Mouse (Mus musculus) layer of hippocampus, postnatal 14 days (tissue): ENCODE measurements around the gene Zfp358. TPM values are rescaled to one million over a fixed set of nuclear protein-coding genes. Genes with fewer than 3 reads are reported as not detected.
A peak's percentile ranks its signal among the peaks of the same experiment; 100 is the strongest.

ENCODE experiments used
- DNase-seq, 2 experiments: peaks; one replicate each; pipeline ENCODE4 v3.0.0; 2021 to 2022; ENCODE audit warnings: low spot score in 2 of 2, mixed read lengths in 1 of 2
- long read RNA-seq, 2 experiments: library from polyadenylated mRNA; stranded (forward); transcript quantifications; one replicate each; pipeline ENCODE4 v2.0.0; 2021
- total RNA-seq, 2 experiments: library from RNA; stranded (reverse); gene quantifications; 2 replicates each; pipeline ENCODE4 v1.2.3; 2021

The Zfp358 gene
- 10 to 100 TPM; 25.3 to 27.4 TPM for total RNA-seq
- long read RNA-seq, experiment 1, transcript Zfp358-201 (2 exons, 1,999 nt): major isoform, 12 of 18 reads
- long read RNA-seq, experiment 1, partial matches to known transcripts: 0 of 18 reads
- long read RNA-seq, experiment 1, other reads (novel, unspliced or antisense): 2 of 18 reads
- long read RNA-seq, experiment 2, transcript Zfp358-201 (2 exons, 1,999 nt): major isoform, 14 of 17 reads
- long read RNA-seq, experiment 2, partial matches to known transcripts: 0 of 17 reads
- long read RNA-seq, experiment 2, other reads (novel, unspliced or antisense): 0 of 17 reads

DNA sequence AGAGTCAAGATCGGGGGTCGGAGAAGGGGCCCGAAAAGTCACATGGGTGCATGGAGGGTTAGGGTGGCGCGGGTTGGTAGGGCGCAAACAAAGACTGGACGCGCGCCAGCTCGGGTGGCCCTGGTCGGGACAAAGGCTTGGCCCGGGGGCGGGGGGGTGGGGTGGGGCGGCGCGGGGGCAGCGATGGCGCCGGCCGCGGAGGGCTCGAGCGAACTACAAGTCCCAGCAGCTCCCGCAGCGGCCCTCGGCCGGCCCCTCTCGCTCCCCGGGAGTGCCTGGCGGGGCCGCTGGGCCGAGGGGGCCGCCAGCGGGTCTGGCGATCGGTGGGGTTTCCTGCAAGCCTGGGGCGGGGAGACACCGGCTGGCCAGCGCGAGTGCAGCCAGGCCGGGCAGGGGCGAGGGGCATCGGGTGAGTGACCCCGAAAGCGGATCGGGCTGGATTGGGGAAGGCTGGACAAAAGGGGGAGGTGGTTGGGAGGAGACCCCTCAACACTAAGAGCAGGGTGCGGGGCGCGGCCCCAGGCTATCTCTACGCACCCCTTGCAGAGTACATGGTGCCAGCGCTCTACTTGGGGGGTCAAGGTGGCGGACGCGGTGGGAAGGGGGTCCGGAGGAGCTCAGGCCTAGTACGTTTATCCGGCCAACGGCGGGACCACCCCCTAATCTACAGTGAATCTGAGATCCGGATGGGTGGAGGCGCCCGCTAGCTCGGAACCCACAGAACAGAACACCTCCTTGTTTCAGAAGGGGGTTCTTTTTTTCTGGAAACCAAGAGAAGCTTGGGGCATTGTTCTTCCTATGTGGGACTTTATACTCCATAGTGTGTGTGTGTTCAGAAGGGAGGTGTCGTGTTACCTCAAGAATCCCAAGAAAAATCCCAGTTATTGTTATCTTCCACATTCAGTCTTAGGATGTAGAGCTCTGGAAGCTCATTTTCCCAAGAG is at the start of gene Zfp358:
Zfp358 (plus strand) TSS at position 238 of the 944 bp plus-strand sequence.
- peak; percentile 65 to 70 for DNase-seq

DNA sequence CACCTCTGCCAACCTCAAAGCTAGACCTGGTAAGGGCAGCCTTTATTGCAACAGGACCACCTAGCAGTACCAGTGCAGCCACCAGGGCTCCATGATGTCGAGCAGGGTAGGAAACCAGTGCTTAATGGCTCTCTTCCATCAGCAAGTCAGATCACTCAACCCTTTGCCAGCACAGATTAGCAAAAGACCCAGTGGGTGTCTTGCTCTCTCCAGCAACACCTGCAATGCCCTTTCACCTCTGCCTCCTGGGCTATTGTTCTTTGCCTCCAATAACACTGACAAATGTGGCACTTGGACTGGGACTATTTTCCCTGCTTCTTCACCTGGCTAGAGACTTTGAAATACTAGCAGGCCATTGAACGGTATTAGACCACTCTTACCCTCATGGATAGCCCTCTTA is 43.7 kb upstream of the Zfp358 start:
- DNase-seq: no peak

- peak; percentile 36 to 41 for DNase-seq
Measured at GRCm38 (mm10) chr8:3450670-3451069, 42.3 kb upstream of the Zfp358 start.

GRCm38 (mm10) chr8:3451992-3452391 is 40.9 kb upstream of the Zfp358 start:
- no peak for DNase-seq

DNA sequence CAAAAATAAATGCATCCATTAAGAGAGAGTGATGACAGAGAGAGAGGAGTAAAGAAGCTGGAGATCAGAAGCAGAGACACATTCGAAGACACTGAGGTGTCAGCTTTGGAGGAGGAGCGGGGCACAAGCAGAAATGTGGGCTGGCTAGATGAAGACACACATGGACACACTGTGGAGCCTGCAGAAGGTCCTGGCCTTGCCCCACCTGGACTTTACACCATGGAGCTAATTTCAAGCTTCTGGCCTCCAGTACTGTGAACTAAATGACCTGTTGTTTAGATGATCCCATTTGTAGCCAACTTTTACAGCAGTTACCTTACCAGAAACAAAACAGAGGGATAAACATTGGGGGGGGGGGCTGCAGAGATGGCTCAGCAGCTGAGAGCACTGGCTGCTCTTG is 29.7 kb upstream of the Zfp358 start:
- no peak for DNase-seq

DNA sequence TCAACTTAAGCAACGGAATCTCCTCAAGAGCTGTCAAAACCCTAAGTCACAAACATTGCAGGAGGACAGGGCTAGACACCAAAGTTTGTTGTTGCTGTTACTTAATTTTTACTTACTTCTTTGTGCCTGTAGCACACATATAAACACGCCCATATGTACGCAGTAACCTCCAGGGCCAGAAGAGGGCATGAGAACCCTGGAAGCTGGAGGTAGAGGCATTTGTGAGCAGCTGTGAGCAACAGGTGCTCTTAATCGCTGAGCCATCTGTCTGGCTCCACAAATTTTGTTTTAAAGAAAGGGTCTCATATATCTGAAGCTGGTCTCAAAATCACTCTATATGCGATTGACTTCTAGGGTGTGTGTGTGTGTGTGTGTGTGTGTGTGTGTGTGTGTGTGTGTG is 28.6 kb upstream of the Zfp358 start:
- DNase-seq: peak in 1 of 2 experiments; percentile 47

DNA sequence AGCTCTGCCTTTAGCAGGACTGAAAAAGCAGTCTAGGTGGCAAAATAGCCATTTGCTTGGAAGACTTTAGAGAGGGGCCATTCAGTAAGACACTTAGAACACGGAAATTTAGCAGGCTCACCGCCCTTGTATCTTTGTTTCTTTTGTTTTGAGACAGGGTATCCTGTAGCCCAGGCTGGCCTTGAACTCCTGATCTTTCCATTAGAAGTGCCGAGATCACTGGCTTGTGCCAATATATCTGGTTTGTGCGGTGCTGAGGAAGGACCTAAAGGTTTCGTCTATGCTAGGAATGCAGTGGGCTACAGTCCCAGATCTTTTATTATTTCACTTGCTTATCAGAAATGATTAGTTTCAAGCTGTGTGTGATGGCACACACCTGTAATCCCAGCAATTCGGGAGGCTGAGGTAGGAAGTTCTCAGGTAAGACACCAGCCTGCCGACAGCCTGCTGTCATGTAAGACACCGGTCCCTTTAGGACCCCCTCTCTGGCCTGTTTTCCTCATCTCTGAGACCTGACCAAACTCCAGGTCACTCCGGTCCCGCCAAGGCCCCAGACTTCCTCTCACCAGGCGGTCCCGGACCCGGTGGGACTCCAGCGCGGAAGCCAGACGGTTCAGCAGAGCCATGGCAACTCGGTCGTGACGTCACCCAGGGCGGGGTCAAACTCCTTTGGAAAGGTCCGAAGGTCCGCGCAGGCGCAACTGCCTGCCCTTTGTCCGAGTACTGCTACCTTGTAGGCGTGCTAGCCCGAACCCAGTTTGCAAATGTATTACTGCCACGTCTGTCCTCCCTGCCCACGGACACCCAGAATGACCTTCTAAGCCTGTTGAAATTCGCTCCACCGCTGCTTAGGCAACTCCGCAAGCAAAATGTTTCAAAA is 25.7 kb upstream of the Zfp358 start, which contains the start of gene Pex11g:
Pex11g (minus strand) TSS at position 675 of the 880 bp plus-strand sequence.
- peak; percentile 83 to 91 for DNase-seq

DNA sequence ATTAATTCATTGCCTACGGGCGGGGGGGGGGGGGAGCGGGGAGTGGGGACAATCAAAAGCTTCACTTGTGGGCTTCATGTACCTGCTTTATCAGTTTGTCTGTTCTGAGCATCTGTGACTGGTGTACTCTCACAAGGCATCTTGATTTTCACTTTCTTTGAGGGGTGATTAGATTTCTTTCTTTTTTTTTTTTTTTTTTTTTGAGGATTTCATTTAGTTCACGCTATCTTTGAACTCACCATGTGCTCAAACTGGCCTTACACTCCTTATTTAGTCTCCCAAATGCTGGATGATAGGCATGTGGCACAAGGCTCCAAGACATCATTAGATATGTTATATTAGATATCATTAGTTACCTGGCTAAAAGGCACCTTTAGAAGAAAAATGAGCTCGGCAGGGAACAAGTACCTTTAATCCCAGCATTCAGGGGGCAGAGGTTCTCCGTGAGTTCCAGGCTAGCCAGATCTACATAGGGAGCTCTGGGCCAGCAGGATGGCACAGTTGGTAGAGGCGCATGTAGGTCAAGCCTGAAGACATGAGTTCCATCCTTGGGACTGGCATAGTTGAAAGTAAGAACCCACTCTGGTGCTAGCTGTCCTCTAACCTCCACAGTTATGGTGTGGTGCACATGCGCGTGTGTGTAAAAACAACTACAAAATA is 24.9 kb upstream of the Zfp358 start:
- no peak for DNase-seq

- DNase-seq: no peak
Measured at GRCm38 (mm10) chr8:3468838-3469237, 24.1 kb upstream of the Zfp358 start.

DNA sequence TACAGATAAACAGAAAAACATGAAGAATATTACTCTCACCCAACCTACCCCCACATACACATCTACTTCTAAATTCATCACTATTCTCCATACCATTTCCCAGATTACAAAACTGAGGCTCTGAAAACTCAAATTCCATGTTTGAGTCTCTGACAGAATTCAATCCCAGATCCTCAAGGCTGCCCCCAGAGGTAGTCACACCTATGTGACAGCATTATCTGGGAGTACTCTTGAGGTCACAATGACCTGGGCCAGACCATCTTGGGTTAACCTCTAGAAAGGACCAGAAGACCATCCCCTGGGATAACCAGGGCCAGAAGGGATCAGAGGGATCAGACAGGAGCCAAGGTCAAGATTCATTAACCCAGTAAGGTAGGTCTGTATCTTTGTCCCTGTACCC is 22.4 kb upstream of the Zfp358 start, which contains the start of gene Tex45:
Tex45 (plus strand) TSS at position 301 of the 400 bp plus-strand sequence.
- no peak for DNase-seq

- no peak for DNase-seq
Measured at GRCm38 (mm10) chr8:3475715-3476429, 17.1 kb upstream of the Zfp358 start.

DNA sequence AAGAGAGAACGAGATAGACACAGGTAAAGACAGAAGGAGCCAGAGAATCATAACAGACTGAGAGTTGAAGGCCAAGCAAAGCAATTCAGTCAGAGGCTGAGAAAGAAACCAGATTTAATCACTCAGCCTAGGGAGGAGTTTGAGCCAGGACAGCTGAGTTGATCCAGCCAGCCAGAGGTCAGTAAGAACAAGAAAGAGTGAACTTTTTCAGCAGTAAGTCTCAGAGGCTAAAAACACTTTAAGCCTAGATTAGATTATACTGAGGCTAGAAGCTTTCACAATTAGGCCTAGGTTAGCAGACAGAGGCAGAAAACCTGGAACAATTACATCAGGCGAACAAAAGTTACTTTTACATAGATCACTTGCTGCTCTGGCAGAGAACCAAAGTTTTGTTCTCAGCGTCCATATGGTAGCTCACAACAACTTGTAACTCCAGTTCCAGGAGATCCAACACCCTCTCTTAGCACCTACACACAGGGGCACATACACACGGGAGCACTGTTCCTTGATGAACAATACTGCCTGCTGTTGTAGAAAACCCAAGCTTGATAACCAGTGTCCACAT is 12.6 kb upstream of the Zfp358 start:
- no peak for DNase-seq

- DNase-seq: no peak
Measured at GRCm38 (mm10) chr8:3481605-3482004, 11.3 kb upstream of the Zfp358 start.

- DNase-seq: no peak
Measured at GRCm38 (mm10) chr8:3482240-3482740, 10.6 kb upstream of the Zfp358 start.

DNA sequence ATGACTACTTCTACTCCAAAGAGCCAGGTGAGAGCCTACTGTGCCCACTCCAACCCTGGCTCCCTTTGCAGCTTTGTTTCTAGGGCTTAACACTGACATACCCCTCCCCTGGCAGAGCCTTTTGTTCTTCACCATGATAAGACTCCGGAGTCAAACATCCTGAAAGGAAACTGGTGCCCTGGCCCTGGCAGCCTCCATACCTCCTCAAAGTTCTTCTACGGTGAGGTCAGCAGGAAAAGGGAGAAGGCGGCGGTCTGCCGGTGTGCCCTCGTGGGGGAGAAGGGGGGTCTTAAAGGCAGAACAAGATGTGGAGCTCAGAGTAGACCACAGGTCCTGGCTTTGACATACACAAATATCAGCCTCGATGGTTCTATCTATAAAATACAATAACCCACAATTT is 9.4 kb upstream of the Zfp358 start:
- no peak for DNase-seq

DNA sequence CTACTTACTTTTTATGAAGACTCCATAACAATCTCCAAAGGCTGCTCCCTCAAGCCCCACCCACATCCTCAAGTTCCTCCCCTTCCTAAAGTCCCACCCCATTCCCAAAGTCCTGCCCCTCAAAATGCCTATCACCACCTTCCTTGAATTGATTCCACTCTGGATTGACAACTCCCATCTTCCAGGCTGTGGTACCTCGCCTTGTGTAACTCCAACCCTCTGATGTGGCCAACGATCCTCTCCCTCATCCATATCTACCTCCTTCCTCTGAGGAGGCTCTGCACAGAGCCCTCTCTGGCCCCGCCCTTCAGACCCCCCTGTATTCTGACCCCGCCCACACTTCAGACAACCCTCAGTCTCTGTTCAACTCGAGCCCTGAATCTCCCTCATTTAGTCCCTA is 7.7 kb upstream of the Zfp358 start:
- no peak for DNase-seq

GRCm38 (mm10) chr8:3493845-3494208 is 889 bp downstream of the Zfp358 start:
- DNase-seq: no peak

GRCm38 (mm10) chr8:3495578-3496427 is 2.9 kb downstream of the Zfp358 start:
- no peak for DNase-seq

DNA sequence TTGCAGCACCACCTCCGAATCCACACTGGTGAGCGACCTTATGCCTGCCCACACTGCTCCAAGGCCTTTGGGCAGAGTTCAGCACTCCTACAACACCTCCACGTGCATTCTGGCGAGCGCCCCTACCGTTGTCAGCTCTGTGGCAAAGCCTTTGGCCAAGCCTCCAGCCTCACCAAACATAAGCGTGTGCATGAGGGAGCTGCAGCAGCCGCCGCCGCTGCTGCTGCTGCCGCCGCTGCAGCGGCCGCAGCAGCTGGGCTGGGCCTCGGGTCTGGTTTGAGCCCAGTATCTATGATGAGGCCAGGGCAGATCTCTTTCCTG is 3.5 kb downstream of the Zfp358 start:
- no peak for DNase-seq
